Mouse (Mus musculus) cerebellum, postnatal 36 days (tissue): ENCODE measurements around the gene Rnf166.

Experiments
- DNase-seq, 2 experiments: peaks; one replicate each; pipeline ENCODE4 v3.0.0; 2021 to 2022; ENCODE audit warnings: mixed read lengths in 2 of 2

Rnf166 gene

DNA sequence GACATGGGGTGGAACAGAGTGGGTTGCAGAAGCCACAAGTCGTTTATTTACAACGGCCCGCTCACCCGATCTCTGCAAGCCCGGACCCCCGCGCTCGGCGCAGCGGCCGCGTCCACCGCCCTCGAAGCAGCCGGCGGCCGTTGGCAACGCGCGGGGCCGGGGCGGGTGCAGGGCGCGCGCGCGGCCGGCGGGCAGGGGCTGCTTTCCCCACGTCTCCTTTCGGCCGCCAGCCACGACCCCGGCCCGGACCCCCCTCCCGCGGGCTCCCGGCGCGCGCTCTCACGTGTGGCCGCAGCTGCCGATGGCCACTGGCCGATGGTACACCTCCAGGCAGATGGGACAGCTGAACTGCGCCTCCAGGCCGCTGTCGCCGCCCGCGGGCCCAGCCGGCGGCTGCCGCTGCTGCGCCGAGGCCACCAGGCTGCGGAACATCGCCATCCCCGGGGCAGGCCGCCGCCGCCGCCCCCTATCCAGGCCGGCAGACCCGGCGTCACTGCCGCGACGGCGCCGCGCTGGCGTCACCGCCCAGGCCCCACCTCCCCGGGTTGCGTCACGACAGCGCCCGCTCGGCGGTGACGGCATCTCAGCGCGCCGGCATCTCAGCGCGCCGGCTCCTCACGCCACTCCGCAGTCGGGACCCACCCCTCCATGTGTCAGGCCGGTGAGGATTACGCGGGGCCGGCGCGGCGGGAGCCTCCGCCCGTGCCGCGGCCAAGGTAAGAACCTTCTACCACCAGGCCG lies at the start of gene Rnf166, which contains the start of gene Ctu2:
Gene Rnf166, minus strand, starts transcription at position 485 of the 741 bp plus-strand sequence.
Gene Ctu2, plus strand, starts transcription at position 564 of the 741 bp plus-strand sequence.
- DNase-seq, result peak; percentile 89 to 94

DNA sequence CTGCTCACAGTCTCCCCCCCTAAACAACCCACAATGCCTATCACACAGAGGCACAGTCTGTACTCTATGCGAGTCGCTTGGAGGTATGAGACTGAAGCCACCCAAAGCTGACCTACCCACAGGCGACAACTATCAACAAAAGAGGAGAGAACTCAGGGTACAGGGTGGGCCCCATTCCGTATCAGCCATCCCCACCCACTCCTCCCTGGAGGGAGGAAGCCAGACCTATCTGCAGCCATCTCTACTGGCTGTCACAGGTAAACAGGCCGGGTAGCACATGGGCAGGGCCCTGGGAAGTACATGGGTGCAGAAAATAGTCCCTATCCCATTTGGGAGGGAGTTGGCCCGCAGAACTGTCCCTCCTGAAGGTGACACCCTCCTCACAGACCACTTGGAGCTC lies 49.1 kb upstream of the Rnf166 start:
- no peak for DNase-seq

DNA sequence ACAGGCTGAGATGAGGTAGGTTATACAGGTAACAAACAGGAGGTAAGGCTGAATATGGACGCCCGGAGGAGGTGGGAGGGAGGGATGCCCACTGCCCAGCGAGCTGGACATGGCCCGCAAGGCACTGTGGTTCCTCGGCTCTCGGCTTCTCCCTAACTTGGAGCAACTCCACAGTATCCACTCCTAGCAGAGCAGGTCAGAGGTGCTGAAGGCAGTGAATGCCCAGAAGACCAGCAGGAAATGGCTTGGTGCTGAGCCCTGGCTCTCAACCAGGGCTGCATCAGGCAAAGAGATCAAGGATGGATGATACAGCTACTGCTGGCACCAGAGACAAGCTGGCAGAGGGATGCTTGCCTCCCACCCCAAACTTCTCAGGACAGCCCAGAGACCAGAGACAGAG lies 48.6 kb upstream of the Rnf166 start:
- no peak for DNase-seq

DNA sequence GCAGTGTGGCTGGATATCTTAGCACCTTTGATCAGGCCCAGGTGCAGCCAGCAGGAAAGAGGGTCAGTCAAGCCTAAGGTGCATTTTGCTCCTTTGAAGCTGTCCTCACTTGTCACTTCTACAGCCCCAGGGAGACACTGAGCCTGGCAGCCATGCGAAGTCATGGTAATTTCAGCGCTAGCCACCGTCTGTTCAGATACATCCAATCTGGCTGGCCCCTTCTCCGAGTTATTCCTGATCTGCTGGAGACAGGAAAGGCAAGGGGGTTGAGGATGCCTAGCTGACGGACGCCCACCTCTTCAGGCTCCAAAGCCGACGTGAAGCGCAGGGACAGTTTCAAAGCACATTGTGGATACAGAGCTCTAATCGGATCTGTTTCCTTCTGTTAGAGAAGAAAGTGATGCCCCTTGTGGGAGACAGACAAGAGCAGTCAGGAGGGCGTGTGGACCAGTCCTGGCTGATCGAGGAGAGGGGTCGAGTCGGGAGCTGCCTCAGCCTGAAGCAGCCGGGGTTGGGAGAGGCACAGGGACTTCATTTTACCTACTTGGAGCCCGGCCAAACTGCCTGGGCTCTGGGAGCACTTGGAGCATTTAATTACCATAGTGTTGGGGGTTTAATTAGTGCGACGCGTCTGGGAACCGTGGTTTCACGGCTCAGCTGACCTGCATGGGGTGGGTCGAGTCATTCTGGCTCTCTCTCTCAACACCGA lies 47.9 kb upstream of the Rnf166 start:
- DNase-seq, result peak; percentile 23 to 29

DNA sequence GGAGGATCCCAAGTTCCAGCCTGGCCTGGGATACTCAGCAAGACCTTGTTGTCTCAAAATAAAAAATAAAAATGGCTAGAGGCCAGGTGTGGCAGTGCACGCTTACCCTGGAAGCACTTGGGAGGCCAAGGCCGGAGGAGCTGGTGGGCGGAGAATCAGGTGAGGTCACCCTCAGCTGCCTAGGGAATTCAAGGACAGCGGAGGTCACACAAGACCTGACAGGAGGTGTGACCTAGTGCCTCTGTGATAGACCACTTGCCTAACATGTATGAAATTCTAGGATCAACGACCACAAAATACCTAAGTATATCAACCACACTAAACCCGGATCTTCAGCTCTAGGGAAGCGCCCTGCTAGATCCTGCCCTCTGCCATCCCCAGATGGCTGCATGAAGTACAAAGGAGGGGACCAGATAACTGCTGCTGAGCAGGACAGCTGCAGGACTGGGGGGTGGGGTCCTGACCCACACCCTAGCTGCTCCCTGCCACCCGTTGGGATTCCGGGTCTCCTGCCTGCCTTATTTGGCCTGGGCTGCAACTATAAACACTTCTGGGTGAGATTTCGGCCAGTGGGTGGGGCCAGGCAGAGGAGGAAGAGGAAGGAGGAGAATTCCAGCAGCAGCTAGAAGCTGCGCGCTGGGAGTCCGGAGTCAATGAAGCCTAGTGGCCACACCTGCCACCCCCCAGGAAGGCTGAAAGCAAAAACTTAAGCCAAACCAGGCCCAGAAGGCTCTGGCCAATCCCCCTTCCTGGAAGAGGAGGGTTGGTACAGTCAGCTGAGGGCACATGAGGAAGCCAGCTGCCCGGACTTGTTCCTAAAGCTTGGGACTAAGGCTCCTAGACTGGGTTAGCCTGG lies 47.2 kb upstream of the Rnf166 start:
- peak in 1 of 2 experiments; percentile 16 for DNase-seq

DNA sequence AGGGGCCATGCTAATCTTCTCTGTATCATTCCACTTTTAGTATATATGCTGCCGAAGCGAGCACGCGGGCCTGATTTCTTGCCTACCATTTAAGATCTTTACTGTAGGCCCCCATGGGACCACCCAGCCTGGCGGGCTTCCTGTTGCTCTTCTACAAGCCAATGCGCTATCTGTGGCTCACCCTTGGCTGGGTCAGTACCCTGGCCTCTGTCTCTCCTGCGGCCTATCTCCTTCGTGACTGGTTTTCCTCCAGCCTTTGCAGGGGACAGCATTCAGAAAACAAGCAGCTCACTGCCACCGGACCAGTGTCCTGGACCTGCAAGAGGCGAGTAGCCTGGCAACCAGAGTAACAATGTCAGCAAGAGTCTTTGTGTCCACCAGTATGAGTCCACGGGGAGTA lies 44.7 kb upstream of the Rnf166 start:
- no peak for DNase-seq

DNA sequence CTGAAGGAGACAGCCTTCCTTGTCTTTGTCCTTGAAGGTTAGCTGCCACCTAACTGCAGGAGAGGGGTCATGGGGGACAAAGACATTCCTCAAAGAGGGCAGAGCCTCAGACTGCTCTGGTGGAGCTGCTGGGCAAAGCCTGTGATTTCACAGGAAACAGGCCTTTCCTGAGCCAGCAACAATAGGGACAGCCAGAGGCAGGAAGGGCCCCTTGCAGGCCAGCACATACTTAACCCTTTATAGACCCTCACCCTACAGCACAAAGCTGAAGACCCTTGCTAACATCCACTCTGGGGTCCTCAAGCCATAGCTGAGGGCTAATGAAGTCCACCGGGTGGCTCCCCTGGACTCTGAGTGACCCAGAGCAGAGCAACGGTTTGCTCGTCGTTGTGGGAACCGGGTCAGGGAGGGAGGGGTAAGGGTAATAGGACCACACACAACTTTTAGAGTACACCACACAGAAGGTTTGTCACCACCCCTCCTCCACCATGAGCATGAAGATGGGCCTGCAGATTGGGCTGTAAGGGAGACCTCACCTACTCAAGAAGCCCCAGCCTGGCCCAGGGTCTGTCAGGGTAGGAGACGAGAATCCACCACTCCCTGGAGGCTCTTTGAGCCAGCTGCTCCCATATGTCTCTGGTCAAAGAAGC lies 41.8 kb upstream of the Rnf166 start:
- DNase-seq, result no peak

DNA sequence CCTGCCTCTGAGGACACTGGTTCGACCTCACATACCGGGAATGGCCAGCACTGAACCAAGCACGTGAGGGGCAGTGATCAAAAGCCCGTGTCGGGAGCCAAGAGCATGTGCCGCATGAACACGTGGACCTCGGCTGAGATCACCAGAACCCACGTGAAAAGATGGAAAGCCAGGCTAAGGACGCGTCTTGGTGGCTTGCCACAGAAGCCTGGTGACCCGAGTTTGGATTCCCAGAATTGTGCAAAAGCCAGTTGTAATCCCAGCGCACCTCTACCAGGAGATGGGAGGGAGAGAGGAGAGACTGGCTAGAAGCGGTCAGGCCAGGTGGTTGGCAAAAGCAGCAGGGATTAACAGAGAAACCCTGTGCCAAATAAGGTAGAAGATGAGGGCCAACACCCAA lies 39.8 kb upstream of the Rnf166 start:
- no peak for DNase-seq

DNA sequence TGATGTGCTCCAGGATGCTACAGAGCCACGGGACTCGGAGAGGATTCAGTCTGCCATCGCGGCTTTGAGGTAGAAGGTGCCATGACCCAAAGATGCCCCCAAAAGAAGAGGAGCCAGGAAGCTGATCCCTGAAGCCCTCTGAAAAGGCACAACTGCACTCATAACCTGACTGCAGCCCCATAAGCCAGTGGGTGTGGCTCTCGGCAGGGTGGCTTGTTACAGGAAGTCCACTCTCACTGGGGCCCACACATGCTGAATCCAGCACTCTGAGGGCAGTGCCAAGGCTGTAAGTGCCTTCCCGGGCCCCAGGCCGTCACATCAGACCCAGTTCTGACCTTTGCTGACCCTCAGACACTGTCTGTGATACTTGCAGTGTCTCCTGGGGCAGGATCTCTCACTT lies 36.5 kb upstream of the Rnf166 start:
- DNase-seq, result no peak

DNA sequence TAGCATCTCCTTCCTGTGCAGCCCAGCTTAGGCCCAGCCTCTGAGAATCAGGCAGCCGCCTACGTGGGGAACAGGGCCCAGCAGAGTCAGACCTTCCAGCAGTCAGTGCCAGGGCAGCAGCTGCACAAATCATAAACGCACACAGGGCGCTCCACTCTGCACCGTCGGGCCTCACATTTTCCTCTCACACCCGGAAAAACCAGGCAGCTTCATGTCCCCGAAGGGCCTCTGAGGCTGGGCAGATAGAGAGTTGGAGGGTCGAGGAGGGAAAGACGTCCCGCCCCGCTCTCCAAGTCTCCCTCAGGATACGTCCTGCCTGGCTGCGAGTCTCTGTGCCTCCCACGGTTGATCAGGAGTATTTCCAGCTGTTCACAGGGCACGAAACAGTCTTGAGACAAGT lies 35.7 kb upstream of the Rnf166 start:
- no peak for DNase-seq

DNA sequence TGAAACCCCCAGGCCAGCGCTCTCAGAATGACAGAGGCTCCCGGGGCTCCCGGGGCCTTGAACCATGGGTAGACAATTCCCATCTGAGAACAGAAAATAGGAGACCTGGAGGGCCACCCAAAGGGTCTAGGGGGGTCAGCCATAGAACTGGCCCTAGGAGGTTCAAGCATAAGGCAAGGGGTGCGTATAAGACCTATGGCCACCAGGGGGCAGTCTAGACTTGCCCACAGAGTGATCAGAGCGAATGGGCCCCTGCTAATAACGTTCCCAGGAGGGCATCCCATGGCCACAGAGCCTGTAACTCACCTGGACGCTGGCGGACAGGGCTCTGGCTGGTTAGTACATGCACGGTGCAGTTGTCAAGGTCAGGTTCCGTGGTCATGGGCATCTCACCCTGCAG lies 25.0 kb upstream of the Rnf166 start:
- DNase-seq, result peak; percentile 78 to 84

DNA sequence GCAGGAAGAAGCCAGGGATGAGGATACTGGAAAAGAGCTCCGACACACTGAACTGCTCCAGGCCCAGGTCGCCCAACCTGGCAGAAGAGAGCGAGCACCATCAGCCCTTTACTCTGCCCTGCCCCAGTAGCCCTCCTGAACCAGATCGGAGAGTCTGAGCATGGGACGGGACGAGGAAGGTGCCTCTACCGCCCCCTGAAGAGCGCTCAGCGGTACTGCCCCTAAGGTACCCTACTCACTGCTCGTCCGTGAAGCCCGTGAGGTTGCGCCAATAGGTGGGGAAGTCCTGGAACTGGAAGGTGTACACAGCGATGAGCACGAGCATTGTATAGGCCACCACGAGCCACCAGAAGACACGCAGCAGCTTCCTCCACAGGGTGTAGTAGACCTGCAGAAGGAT lies 22.0 kb upstream of the Rnf166 start:
- no peak for DNase-seq

DNA sequence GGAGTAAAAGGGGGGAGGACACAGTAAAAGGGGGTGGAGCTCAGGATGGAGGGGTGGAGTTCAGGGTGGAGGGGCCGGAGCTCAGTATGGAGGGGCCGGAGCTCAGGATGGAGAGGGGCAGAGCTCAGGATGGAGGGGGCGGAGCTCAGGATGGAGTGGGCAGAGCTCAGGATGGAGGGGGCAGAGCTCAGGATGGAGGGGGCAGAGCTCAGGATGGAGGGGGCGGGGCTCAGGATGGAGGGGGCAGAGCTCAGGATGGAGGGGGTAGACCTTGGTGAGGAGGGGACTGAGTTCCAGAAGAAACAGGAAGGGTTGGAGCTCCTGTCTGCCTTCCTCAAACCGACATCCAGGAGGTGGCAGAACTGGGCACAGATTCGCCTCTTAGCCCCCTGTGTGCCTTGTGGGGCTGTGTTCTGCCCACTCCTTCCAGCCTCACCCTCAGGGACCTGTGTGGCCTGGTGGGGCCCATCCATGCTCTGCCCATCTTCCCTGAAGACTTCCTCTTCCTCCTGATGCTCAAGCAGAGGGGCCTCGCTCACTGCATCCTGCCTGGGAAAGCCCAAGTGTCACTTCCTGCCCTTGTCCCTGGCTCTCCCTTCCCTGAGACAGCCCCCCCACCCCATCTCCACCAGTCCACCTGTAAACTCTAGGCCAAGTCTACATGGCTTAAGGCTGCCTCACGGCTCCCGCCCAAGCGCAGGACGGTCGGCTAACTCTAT lies 21.3 kb upstream of the Rnf166 start:
- DNase-seq, result no peak

DNA sequence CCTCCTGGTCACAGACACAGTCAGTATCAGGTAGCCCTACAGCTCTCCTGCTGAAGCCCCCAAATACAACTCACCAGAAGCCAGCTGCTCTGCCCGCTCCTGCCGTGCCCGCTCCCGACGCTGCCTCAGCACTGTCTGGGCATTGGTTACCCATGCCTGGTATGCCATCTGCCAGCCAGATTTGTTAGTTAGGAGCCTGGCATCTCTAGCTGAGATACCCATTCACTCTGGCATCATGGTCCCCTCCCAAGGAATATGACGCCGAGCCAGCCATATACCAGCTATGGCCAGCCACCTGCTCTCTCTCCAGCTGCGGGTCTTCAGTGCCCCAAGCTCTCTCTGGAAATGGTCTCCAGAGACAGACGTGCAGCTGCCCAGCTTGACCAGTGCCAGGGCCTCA lies 12.5 kb upstream of the Rnf166 start:
- DNase-seq, result no peak

DNA sequence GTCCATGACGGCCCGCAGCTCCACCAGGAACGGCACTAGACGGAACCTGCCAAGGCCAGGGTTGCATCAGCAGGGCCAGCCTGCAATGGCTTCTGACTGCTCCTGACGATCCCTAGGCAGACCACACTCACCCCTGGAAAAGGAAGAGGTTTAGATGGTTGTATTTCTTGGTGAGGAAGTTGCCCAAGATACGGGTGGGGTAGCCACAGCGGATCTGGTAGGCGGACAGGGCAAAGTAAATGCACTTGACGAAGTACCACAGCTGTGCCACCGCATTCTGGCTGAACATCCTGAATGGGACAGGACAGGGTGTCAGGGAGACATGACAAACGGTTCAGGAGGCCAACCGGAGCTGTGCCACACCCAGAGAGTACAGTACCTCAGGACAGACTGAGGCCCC lies 9.0 kb upstream of the Rnf166 start:
- DNase-seq, result no peak

DNA sequence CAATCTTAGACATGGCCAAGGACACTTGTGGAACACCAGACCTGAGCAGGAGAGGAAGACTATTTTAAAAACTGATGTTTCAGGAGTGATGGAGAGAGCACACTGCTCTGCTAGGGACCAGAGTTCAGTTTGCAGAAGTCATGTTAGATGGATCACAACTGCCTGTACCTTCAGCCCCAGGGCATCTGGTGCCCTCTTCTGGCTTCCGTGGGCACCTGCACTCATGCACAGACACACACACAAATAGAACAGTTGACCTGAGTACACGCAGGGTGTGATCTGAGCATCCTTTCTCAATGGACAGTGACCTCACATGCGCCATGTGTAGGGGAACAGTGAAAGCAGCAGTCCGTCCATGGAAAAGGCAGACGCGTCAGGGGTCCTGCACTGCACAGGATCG lies 8.0 kb upstream of the Rnf166 start:
- no peak for DNase-seq

DNA sequence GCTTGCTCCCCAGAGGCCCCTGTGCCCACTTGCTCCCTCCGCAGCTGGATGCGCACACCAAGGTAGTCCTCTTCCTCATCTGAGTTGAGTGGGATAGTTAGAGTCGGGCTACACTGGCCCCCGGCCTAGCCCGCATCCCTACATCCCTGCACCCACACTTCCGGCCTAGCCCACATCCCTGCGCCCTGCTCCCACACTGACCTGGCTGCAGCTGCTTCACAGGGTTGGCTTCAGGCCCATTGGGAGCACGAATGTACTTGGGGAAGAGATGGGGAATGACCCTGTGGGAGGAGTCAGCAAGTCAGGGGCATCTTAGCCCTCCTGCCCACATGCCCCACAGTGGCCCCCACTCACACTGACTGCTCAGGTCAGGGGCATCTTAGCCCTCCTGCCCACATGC lies 6.6 kb upstream of the Rnf166 start:
- no peak for DNase-seq

DNA sequence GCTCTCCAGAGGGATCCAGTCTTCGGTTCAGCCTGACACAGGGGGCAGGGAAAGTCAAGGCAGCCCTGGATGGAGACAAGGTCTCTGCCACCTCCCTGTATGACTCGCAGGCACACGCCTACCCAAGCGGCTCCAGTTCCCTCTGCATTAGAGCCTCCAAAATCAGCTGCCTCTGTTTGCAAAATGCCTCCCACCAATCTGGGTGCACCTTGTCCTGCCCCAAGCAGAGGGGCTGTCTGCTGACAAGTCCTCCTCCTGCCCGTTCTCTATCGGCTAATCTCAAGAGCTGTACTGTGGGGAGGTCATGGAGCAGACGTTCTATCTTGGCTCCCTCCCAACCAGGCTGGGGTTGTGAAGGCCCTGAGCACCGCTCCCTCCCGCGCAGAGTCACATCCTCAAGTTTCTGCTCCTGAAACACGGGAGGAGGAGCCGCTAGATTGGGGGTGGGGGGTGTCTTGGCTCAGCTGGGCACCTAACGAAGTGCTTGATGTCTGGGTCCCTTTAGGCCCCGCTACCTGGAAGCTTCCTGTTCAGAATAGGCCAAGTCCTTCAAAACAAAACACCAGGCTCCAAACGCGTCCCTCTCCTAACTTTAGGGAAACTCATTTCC lies 808 bp downstream of the Rnf166 start:
- peak; percentile 34 to 38 for DNase-seq

DNA sequence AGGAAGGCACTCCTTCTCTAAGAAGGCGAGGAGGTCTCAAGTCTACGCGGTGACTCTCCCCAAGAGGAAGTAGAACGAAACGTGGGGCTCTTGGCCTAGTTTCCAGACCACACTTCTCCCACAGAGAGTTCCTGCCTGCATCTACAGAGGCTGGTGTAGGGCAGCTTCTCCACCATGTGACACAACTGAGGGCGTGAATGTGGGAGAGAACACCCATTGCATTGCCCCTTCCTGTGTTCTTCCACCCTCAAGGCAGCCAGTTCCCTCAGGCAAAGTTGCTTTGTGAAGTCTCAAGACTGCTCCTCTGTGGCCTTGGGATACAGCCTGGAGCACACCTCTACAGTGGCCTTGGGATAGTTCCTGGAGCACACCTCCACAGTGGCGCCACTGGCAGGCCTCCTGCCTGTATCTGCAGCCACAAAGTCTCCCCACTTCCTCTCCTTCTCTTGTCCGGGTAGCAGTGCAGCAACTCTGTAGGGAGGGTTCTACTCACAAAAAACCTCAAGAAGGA lies 1.9 kb downstream of the Rnf166 start:
- no peak for DNase-seq

DNA sequence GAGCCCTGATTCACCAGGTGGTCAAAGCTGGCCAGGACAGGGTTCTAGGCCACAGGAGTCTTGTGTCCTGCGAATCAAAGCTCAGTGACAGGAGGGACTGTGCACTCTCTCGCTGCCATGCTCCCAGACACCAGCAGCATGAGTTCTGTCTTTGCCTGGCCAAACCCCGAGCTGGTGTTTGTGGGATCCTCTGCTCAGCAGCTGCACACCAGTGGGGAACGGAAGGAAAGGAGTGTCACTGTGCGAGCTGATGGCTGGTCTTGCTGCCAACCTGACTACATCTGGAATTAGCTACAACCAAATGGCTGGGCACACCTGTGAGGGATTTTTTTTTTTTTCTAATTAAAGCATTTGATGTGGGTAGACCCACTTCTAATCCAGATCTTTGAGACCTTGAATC lies 5.2 kb downstream of the Rnf166 start:
- no peak for DNase-seq

DNA sequence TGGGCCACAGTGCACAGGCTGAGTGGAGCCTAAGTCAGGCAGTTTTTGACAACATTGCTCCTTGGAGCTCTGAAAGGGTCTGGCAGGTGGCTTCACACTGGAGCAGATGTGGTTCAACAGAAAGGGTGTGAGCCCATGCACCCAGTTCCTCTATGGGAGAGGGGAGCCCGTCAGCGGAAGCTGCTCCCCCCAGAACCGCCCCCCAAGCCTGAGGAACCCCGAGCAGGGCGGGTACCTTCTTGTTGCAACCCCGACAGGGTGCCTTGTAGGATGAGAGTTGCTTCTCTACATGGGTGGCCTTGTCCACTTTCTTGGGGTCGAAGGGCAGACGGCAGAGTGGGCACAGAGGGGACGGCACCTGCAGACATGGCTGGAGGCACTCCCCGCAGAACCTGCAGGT lies 5.9 kb downstream of the Rnf166 start:
- no peak for DNase-seq

DNA sequence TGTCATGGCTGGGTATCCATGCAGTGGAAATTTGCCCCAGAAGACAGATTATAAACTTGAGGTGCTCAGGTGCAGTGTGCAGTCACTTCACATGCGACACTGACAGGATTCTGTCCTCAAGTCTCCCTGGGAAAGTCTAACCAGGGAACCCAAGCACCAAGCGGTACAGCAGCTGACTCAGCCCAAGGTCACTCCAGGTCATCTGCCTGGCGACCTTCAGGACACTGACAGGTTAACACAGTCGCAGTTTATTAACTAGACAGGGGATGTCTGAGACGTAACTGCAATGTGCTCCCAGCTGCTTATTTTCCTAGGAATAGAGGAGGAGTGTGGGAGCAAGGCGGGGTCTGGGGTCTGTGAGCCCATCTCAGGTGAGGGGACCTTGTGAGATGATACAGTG lies 6.5 kb downstream of the Rnf166 start:
- DNase-seq, result no peak
